Mouse (Mus musculus) liver, embryonic 14.5 days (tissue): ENCODE measurements at regions not wholly inside any gene's neighbourhood (a gene's known extent, or its start where the extent isn't known, plus 50 kb on each side); places are given as distances from the start of the nearest gene placed in this dataset.

Experiments used
- CTCF ChIP-seq: IDR thresholded peaks from 2 replicates; pipeline ENCODE4 v1.5.1; 2016; ENCODE audit warnings: antibody characterized with exemption, low read depth, control low read depth
- EP300 ChIP-seq: IDR thresholded peaks from 2 replicates; pipeline ENCODE4 v1.6.1; 2016; ENCODE audit warnings: antibody characterized with exemption, low read depth

DNA sequence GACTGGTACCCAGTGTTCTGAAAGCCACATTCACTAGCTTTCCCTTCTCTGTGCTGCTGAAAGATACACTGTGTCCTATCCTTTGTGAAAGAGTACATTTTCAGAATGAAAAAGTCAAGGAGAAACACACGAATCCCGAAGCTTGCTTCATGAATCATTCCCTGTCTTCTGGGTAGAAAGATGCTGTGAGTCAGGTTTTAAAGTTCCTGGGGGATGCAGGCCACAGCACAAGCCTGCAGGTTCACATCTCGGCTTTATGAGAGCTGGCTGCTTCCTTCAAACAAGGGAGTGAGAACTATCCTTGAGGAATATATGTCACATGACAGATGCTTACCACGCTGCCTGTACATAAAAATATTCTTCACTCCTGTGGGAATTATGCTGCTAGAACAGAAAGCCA, 219.7 kb upstream of the Nrsn1 start:
- no peak for TF ChIP-seq CTCF
- TF ChIP-seq EP300 = no peak
